Mouse (Mus musculus) spleen, postnatal 4 days (tissue): ENCODE measurements around the gene Abhd17c.

Experiments
- DNase-seq, 2 experiments: peaks; one replicate each; pipeline ENCODE4 v3.0.0; 2022; ENCODE audit warnings: low spot score in 2 of 2

Gene Abhd17c

DNA sequence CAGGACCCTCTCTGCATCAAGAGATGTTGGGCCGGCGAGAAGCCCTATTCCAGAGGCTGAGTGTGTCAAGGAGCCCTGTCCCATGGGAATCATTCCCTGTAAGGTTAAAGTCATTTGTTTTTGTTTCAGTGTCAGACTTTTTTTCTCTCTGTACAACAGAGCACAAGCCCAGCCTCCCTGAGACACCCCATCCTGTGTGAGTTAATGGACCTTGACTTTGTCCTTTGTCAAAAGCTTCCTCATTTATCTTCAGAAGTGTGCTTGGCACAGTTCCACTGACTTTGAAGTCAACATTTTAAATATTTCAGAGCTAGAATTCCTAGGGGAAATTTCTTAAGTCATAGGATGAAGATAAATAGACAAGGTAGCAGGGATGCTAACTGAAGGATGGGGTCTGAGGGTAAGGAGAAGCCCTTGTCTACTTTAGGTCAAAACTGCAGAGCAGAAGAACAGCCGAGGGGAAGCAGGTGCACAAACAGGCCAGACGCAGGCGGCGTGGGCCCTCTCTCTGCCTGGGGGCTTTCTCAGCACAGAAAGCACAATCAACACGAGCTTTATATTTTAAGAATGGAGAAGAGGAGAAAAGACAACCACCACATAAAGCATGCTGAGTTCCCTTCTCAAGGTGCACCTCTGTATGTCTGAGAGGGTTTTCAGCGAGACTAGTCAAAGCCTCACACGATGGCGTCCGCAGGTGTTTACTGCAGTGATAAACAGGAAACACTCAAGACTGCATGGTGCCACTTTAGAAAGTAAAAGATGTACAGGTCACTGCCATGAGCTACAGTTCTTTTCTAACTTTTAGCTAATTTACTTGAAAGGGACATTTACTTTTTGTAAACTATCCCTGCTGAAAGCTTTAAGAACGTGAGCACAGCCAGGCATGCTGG, 32.2 kb downstream of the Abhd17c start:
- DNase-seq = no peak

DNA sequence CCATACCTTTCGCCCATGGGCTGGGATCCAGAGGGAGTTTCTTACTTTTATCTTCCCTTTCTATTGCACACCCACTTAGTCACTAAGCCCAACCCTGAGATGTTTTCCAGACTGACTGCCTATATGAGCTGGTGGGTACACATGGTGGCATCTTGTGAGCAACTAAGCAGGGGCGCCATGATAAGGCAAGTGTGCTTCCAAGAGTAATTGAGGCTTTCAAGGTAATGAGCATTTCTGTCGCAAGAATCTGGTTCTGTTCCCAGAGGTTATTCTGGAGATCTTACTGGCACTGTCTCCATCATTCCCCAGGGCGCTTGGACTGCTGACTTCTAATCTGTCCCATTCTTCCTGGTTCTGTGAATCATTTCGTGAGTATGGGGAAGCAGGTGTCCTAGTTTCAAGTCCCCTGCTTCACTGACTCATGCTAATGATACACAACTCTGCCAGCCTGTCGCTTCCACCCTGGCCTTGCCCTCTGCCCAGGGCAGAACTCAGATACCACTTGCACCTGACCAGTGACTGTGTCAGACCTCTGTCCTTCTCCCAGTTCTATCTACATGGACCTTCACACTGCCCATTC, 34.1 kb downstream of the Abhd17c start:
- DNase-seq = no peak

DNA sequence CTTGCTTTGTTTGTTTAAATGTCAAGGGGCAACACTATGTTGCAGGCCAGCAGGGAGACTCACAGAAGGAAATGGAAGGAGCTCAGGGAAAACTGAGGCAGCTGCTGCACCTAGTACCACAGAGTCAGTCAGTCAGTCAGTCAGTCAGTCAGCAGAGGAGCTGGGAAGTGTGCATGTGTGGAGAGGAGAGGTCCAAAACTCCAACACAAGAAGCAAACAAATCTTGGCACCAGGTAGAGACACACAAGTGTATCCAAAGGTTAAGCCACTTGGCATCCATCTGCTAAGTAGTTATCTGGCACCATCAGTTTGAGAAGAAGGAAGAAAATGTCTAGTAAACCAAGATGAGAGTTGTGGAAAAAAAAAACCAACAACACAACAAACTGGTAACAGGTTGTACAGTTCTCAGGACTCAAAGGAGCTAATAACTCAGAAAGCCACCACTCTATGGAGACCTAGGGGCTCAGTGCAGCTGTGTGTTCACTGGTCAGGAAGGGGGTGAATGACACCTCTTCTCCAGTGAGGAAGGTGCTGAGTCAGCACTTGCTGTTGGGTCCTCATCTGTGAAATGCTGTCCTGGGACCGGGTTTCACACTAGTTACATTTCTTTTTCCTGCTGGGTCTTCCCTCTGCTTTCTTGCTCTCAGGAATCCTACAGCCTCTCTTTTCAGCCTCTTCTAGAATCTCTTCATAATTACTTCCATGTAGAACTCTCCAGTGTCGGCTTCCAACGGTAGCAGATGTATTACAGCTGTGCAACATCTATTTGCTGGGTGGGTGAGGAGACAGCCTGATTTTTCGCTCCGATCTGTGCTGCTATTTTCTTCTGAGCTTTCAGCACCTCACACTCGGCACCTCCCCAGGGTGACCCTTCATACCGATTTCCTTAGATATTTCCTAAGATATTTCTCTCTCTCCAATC, 34.8 kb downstream of the Abhd17c start:
- DNase-seq = no peak

DNA sequence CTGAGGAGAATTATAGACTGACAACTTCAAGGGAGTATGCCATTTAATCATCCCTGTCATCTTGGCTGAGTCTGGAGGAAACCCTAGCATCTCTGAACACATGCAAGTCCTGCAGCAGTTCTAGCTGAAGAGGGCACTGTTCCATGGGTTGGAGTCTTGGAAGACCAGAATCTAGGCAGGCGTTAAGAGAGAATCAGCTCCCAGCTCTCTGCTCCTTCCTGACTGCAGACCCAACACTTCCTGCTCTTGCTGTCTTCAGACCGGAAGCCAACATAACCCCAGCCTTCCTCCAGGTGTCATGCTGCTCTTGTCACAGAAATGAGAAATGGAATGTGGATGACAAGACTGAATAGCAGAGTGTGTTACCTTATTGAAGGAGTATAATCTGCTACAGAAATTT, 36.3 kb downstream of the Abhd17c start:
- DNase-seq = no peak

DNA sequence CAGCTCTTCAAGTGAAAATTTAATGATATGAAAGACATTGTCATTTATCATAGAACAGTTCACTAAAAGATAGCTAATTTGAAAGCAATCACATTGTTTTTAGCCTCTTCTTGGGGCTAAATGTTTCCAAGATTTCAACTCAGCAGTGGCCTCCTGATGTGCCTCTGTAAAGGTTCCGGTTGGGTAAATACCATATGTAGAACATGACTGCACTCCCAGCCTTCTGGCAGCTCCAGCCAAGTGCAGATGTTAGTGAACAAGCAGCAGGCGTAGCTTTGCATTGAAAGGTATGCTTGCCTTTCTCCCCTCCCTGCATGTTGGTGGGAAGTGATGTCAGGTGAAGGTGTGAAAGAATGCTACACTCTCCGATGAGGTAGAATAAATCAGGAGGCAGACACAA, 36.9 kb downstream of the Abhd17c start:
- no peak for DNase-seq

DNA sequence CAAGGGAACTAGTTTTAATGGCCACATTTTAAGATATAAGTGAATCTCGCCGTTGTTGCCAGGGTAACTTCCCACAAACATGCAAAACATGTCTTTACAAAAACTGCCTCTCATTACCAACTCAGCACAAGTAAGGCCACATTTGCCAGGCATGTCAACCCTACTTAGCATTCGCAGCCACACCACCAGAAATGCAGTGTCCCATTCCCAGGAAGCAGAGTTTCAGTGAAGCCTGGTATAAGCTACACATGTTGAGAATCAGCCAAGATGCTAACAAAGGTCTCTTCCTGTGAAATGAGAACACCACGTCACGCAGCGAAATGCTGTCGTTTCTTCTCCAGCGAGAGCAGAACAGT, 38.7 kb downstream of the Abhd17c start:
- no peak for DNase-seq

DNA sequence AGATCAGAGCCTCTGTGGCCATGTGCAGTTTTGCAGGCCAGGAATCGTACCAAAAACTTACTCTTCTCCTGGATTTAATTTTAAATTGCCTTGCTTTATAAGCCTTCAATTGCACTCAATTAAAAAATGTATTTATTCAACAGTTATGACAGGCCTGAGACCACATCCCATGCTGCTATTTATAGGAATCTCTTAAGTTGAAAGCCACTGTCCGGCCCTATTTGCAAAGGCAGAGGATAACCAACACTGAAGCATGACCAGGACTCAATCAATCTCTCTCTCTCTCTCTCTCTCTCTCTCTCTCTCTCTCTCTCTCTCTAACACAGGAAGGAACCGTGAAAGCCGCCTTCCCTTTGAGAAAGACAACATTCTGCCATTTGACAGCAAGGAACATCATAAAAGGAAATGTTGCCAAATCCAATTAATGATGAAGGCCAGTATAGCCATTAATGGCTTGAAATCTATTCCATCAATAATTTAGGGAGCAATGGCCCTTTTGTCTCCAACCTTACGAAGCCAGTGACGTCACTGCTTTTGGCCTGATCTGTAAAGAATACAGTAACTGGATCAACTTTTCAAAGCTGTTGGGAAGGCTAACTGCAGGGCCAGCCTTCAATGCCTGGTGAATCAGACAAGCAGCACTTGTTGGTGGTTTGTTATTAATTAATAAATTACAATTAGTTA, 39.2 kb downstream of the Abhd17c start:
- no peak for DNase-seq

DNA sequence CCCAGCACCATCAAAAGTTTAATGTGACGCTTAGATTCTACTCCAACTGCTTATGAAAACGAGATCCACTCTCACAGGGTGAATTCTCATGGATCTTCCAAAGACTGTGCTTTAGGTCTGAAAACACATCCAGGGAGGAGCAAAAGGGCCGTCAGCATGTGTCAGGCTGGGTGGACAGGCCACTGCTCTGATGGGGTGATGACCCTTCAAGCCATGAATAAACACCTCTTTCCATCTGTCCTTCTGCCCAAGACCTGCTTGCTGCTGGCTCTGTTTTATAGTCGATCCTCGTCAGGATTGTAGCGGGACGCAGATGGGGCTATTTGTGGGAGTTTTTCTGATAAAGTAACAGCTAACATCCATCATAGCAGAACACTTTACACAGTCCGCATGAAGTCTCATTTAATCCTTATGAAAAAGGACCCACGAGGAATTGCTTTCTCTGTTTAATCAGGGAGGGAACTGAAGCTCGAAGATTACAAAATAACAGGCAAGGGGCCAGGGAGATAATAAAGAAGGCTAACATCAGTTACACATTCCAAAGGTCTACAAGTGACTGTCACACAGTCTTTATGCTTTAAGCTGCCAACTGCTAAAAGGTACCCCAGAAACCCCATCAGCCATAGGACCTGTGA, 39.9 kb downstream of the Abhd17c start:
- DNase-seq = no peak

DNA sequence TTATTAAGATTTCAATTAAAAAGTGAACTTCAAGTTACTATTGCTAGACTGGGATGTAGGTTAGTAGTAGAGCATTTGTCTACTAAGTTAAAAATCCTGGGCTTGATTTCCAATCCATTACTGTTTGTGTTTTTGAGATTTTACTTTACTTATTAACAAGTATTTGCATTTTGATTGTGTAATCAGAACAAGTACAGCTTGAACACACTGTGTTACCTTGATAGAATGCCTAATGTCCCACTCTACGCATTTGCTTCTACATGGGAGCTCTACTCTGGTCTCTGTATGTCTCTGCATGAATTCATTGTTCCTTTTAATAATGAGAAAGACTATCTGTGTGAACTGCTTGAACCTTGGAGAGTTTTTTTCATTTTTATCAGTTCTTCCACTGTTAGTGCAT, 44.8 kb downstream of the Abhd17c start:
- DNase-seq = no peak

DNA sequence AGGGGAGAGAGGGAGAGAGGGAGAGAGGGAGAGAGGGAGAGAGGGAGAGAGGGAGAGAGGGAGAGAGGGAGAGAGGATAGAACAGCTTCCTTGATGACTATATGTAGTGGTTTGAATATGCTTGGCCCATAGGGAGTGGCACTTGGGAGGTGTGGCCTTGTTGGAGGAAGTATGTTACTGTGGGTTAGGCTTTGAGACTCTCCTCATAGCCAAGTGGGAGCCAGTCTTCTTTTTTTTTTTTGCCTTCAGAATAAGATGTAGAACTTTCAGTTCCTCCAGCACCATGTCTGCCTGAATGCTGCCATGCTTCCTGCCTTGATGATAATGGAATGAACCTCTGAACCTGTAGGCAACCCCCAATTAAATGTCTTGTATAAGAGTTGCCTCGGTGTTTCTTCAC, 49.1 kb downstream of the Abhd17c start:
- DNase-seq = no peak

DNA sequence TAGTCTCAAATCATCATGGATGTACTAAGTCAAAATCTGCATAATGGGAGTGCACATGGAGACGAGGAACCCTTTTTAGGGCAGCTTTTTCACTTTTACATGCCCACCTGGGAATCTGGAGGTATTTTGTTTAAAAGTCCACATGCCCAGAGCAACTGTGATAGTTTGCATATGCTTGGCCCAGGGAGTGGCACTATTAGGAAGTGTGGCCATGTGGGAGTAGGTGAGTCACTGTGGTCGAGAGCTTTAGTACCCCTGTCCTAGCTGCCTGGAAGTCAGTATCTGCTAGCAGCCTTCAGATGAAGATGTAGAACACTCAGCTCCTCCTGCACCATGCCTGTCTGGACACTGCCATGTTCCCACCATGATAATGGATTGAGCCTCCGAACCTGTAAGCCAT, 51.0 kb downstream of the Abhd17c start:
- no peak for DNase-seq

DNA sequence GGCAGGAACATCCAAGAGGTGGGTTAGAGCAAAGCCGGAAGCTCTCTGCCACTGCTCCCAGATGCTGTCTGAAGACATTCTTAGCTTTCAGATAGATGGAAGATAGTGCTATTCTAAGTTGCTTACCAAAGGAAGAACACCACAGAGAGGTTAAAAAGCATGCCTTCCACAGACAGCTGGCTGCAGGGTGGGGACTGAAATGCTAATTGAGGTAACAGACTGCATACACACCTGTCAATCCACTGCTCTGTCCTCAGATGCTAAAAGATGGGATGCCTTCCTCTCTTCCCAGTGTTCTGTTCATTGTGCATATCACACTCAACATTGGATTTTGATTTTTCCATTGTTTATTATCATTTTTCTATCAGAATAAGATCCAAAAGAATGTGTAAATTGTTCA, 53.6 kb downstream of the Abhd17c start:
- DNase-seq = no peak

DNA sequence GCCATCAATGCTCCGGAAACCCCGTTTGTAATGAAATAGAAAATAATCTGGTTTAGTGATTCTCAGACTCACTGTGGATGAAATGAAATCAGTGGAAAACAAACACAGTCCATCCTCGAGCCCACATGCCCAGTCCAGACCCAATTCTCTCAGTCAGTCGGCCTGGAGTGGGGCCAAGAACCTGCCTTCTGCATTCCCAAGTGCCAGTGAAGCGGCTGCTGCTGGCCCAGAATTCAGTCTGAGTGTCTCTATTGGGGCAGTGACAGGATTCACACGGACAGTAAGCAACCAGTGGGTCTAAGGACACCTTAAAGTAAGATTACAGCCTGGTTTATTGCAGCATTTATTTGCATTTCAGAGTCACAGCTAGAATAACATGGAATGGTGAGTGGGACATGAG, 55.2 kb downstream of the Abhd17c start:
- DNase-seq = no peak

DNA sequence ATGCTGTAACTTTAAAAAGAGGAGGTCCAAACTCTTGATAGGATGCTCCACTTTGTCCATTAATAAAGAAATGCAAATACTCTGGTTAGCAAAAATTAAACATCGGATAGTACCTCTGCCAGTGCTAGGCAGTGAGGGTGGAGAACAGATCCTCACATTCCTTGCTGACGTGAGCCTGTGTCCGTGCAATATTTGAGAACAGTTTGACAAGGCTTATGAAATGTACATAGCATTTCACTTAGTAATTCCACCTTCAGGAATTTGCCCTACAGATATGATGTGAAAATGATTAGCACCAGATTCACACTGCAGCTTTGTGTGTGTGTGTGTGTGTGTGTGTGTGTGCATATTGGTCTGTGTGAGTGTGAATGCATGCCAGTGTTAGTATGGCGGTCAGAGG, 60.9 kb downstream of the Abhd17c start:
- DNase-seq = no peak

DNA sequence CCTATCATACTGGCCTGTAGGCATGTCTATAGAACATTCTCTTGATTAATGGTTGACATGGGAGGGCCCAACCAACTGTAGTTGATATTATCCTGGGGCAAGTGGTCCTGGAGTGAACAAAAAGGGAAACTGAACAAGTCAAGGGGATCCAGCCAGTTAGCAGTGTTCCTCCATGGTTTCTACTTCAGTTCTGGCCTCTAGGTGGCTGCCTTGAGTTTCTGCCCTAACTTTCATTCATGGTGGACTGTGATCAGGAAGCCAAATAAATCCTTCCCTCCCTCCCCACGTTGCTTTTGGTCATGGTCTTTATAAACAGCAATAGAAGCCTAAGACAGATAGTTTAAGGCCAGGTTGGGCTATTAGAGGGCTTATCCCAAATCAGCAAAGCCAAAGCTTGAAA, 61.9 kb downstream of the Abhd17c start:
- DNase-seq = no peak

DNA sequence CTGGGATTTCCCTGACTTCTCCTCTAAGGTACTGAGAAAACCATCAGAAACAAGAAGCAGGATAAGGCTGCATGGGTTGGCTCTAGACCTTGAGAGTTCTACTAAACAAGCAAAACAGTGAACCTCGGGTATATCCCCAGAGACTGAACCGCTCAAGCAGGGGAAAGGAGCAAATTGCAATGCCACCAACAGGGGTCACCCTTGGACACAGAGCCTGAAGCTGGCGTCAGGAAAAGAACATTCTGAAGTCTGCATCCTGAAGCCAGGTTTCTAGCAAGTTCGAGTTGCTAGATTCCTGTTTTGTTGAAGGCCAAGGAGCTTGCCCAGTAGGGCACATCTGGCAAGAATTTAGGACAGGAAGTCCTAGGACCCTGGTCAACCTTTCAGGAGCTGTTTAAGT, 62.7 kb downstream of the Abhd17c start:
- DNase-seq = peak; percentile 58 to 83

DNA sequence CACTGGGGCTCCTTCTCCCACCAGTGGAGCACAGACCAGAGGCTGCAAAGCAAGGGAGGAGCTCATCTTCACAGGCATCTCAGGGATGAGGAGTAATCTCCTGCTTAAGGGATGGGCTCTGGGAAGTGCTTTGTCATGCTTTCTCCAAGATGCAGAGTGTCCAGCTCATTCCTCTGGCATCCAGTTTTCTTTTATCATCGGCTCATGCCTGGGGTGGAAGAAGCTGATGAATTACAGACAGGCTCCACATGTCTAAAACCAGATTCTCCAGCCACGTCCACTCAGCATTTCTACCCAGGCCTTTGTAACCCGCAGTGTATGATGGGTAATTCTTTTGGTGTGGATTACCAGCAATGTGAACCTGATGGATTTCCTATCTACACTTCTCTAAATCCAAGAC, 63.5 kb downstream of the Abhd17c start:
- DNase-seq = no peak

DNA sequence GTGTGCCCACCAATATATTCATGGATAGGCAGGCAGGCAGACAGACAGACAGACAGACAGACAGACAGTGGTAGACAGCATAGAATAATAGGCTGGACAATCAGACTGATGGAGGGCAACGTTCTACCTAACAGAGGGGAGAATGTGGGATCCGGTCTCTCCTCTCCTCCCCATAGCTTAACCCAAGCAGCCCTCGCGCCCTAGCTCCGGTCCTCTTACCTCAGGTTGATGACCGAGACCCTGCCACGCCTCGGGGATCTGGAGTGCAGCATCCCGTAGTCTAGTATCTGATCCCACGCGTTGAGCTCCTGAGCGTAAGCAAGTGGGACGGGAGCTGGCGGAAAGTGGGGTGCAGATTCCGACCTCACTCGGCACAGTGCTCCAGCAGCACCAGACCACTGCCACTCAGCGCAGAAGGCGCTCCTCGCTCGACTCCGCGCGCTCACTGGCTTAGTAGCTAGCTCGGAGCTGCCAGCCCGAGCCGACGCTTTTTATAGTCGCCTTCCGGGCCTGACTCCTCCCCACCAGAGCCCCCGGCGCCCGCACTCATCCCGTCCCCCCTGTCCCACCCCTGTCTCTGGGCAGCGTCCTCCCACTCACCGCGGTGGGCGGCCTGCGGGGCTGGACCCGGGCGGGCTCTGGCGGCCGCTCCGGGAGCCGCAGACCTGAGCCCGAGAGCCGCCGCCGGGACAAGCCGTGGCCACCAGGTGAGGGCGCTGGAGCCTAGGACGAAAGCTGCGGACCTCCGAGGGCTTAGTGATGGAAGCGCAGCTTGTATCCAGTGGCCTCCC, 65.5 kb downstream of the Abhd17c start, which contains the start of gene Cemip:
Cemip (minus strand) TSS at position 464 of the 791 bp plus-strand sequence.
- peak; percentile 63 to 82 for DNase-seq

DNA sequence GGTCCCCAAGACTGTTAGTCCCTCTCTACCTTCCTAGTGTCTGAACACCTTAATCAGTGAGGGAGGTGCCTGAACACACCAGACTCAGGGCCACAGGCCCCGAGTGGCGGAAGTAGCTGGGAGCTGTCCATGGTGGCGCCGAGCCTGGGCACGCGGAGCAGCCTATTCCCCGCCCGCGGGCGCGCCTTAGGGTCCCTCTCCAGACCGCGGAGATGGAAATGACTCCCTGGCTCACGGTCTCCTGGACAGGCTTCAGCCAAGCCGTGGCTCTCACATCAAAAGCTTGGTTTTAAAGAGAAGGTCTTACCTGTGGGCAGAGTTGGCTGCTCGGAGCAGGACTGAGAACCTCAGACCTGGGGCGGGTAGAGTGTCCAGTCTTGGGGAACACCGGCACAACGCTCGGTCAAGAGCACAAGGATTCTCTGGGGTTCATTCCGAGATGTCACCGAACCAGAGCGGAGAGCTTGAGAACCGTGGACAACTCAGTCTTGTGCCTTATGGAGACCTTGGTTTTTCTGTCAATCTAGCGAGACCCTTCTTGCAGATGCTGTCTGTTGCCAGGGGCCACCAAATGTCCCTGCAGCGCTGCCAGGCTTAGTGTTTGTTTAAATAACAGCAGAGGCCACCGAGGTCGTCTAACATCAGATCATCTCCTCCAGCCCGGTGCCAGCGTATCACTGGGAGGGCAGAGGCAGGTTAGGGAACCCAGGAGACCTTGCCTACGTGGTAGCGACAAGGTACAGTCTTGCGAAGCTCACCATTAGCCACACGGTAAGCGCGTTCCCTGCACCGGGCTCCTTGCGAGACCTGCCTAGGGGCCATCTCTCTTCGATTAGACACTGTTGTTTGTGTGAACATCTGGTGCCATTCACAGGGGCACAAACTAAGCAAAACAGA, 66.4 kb downstream of the Abhd17c start:
- DNase-seq = peak; percentile 41 to 75
